Mouse (Mus musculus) heart, postnatal 4 days (tissue): ENCODE results near the gene Adgb. TPM values are rescaled to one million over a fixed set of nuclear protein-coding genes. Genes with fewer than 3 reads are reported as not detected.
"Not testable (repeated sequence)": the region's sequence is repeated elsewhere in the genome, so short reads cannot be mapped to it uniquely, and the experiment has no call there.

Source experiments
- DNase-seq: peaks from one replicate; pipeline ENCODE4 v3.0.0; 2021
- total RNA-seq, 2 experiments: library from RNA; stranded (reverse); gene quantifications; 2 replicates each; pipeline ENCODE4 v1.2.3; 2021

The Adgb gene
- under 1 TPM in 1 of 2 experiments, not detected in 1; 0.16 TPM for total RNA-seq

DNA sequence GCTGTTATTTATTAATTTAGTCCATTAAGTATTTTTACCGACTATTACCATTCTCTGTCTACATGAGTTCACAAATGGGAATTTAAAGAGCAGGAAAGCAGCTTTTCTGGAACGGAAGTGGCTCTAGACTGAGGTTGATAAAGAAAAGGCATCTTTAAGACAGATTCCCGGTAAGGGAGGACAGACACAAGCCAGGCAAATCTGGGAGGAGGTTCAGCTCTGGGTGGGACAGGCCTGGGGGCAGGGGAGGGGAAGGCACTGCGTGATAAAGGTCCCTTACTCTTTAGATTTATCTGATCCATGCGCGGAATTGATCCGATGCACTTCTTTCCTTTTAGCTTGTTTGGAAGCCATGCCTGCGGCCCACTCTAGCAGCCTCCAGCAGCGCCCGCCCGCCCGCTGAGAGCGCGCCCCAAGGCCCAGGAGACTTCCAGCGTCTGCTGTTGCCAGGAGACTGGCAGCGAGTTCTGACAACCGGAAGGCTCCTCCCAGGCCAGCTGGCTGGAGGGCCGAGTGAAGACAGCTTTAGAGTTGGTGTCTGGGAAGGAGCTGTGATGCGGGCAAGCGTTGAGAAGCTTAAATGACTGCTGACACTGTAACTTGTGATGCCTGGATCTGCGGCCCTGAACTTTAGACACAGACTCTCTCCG is at the start of gene Adgb:
Gene Adgb (minus strand): TSS at position 366 of the 650 bp plus-strand sequence.
- DNase-seq, result peak; percentile 77

DNA sequence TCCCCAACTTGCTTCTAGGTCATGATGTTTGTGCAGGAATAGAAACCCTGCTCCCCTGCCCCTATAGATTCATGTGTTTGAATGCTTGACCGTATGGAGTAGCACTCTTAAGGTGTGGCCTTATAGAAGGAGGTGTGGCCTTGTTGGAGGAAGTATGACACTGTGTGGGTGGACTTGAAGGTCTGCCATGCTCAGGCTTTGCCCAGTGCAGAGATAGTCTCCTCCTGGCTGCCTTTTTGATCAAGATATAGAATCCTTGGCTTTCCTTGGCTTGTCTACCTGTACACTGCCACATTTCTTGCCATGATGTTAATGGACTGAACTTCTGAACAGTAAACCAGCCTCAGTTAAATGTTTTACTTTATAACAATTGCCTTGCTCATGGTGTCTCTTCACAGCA is 8.0 kb upstream of the Adgb start:
- no peak for DNase-seq

DNA sequence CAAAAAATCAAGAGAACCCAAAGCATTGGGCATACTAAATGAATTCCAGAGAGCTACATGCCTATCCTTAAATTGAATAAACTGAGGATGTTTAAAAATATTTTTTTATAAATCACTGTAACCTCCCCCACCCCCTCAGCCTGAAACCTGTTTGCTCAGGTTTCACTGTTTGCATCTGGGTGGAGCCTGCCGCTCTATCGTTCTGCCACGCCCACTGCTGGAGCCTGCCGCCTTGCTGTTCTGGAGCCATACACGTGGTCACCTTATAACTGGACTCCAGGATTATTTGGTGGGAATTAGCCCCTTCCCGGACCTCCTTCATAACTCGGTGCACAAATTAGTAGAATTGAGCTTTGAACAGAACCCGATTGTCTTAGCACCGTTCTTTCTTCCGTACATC is 5.3 kb upstream of the Adgb start:
- DNase-seq, result not testable (repeated sequence)

DNA sequence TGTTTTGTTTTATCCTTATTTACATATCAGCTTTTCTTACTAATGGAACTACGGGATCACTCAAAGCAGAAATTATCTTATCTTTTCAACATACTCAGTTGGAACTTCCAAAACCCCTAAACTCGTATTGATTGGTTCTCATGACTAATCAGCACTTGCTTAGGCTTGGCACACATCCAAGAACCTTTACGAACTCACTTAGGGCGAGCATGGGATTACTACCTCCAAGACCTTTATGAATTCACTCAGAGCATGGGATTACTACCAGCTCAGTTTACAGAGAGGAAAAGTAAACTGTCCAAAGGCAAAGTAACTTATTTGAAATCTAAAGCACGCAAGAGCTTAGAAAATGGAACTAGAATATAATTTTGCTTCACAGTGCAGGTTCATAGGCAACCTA is 4.8 kb upstream of the Adgb start:
- DNase-seq, result no peak

DNA sequence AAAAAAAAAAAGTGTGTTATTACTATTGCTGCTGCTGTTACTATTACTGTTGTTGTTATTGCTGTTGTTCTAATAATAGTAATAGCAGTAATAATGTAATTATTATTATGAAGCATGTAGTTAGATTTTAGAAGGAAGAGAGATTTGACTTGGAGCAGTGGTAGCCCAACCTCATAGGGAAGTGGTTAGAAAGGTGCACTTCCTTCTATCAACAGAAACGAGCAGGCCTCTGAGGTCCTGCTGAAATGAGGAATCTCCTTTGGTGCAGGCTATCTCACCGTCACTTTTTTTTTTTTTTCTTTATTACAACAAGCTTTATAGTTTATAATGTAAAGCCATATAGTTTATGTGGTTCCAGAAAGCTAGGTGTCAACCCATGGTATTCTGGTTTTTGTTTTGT is 4.4 kb upstream of the Adgb start:
- DNase-seq, result no peak

DNA sequence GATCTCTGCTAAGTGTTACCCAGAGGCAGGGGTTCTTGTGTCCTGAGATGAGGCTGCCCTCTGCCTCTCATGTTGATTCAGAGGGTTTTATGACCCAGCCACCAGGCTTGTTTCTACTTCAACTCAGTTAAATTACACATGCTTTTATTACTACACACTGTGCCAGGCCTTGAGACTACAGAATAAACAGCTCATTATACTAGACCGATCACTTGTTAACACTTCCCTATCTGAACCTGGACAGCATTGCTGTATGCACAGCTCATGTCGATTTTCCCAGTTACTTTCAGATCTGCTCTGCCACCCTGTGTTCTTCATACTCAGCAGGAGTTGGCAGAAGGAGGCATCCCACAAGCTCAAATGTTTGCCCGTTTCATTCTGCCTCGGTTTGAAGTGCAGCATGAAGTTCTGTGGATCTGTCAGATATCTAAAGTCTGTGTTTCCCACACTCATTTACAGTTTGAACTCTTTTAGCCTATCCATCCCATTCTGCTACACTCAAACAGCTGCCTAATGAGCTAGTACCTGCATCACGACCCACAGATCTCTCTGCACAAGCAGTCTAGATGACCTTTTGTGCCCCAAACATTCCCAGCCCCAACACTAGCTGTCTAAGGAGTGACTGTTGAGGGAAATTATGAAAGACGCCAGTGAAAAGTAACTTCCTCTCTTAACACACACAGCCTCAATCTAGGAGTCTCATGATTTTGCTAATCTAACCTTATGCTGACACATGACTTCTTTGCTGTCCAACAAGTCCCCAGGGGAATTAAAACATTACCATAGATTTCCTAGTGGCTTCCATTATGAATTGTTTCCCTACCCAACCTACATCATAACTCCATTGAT is 3.2 kb downstream of the Adgb start:
- DNase-seq, result no peak

DNA sequence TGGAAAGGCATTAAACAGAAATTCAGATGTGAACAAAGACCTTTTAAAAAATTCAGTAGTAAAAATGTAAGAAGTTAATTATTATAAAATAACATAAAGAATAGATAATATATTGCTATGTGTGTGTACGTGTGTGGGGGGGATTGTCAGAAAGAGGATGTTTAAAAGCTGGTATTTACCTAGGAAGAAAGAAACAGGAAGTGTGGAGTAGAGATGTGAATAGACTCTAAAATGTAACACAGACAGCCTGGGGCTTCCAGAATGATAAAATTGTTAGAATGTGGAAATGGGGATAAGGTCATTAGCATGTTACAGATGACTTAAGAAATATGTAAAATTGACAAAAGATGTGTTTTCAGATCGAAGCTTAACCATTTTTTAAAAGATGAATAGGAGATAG is 12.0 kb downstream of the Adgb start:
- no peak for DNase-seq

DNA sequence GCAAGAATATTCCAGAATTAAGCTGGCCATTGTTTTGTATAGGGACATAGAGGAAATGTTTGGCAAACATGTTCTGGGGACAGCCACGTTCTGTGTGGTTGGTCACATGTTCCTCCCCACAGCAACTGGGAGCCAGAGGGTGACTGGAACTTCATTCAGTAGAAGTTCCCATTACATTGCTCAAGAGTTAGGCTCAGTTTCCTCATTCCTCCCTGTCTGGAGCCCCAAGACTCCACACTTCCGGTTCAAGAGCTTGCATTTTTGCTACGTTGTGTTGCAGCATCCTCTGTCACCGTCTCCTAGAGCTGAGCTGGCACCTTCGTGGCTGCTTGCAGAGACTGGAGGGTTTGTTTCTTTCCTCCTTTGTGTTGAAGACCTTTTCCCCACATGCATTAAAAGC is 15.1 kb downstream of the Adgb start:
- no peak for DNase-seq

DNA sequence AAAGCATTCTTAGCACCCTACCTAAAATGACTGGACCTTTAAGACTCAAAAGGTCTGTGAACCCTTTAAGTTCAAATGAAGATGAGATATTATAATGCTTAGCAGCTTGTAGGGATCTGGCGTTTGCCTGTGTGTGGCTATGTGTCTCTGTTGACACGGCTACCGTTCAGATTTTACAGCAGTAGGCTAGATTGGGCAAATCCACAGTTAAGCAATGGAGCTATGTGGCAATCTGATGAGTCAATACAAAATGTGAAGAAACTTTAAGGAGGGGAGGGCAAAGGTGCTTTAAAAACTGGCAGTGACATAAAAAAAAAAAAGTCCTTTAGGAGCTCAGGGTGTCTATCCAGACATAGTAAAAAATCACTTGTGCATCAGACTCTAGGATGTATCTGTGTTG is 23.1 kb downstream of the Adgb start:
- DNase-seq, result no peak

DNA sequence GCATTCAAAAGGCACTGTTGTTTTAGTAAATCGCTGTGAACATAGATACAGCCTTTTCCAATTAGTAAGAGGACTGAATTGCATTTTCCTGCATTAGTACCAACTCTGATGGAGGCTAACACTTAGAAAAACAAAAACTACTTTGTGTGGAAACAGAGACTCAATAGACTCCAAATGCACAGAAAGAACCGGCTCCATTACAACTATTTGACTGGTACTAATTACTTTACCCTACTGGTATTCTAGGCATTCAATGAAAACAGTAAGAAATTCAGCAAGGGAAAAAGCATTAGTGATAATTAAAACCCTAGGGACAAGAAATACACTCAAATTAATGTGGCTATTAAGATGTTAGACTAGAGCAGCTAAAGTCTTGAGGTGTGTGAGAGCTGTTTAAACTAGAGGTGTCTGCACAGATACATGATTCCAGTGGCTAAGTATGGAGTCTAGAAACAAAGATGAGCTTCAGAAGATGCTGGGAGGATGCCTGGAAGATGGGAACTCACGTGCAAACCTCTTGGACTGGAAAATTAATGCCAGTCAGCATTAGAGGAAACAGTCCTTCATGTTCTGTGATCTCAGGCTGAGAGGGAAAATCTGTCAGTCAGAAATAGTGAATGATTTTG is 27.2 kb downstream of the Adgb start:
- DNase-seq, result no peak

DNA sequence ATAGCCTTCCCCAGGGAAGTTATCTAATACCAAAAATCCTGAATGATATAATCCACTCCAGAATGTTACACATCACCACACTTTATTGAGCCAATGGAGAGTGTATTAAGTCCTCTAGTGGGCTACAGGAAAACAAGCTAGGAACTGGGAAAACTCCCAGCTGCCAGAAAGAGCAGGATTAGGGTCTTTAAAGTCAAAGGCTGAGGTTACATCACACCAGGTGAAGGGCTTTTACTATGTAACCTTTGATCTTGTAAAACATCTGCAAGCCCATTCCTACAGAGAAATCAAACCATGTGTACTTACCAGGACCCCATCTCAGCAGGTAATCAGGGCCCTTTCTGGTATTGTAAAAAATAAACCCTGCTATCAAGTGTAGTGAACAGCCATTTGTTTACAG is 28.6 kb downstream of the Adgb start:
- DNase-seq, result no peak

DNA sequence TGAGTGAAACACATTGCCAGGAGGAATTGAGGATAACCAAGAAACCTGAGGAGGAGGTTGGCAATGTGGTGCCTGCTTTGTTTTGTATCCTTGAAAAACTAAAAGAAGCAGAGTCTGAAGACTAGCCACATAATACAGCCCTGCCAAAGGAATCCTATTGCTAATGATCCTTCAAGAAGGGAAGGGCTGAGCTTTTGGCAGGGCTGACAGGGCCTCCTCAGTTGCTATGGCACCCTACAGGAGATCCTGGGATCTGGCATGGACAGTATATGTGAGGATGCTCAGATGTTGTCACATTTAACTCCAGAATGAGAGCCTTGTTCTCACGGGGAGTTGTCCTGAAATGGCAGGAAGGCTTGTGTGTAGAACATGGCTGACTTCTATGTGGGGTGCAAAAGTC is 37.1 kb downstream of the Adgb start:
- DNase-seq, result no peak

DNA sequence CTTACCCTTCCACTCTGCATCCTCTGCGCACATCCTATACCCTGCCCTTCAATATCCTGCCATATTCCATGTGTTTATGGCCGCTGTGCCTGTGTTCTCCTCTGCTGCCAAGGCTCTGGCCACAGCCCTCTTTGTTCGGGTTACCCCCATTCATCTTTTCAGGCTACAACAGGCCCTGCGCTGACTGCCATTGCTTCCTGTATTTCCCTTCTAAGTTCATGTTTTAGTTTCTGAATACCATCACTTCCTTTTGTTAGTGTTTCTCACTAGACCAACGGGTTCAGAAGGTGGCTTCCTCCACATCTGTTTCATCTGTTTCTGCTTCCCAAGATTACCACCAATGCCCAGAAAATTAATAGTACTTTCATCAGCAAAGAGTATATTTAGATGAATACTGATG is 42.5 kb downstream of the Adgb start:
- no peak for DNase-seq

DNA sequence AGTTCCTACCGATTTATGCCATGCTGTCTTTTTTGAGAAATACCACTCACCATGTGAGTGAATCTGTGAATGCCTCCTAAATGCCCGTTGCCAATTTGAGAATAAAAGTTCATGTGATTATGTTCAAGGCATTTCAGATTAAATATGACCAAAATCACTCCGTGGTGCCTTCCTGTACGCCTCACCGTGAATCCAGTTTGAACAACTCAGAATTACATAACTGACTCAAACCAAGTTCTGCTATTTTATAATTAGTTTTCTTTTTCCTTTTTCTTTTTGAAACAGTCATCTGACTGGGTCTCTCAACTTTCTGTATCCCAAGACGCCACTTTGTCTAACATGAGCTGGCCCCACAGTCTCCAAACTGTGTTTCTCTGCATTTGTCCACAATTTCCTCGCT is 43.1 kb downstream of the Adgb start:
- no peak for DNase-seq

DNA sequence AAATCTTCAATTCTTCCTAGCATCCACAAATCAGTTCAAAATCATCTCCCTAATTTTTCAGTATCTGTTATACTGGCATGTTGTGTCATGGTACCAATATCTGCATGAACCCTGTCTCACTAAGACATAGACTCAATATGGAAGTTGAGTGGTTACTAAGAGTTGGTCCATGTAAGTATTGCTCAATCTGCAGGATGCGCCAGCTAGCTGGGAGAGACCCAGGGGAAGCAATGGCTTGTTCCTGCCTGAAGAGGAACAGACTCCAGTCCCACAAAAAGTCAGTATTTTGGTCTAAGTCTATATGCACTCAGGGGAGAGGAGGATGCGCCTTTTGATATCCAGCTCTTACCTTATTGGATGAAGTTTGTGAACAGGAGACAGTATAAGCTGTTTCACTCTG is 47.7 kb downstream of the Adgb start:
- no peak for DNase-seq

DNA sequence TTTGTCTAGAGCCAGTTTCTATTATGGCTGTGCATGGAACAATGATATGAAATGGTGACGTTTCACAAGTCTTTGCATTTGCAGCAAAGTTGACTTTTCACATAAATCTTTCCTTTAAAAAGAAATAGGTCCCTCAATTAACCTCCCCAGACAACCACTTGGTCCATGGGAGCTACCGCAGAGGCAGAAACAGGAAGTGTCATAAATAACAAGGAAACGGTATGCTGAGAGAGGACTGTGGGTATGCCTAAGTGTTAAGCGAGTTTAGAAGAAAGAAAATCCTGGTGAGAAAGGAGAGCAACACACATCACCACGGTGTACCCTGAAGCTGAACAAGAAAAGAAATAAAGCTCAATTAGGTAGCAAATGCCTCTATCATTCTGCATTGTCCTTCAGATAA is 61.1 kb downstream of the Adgb start:
- no peak for DNase-seq

DNA sequence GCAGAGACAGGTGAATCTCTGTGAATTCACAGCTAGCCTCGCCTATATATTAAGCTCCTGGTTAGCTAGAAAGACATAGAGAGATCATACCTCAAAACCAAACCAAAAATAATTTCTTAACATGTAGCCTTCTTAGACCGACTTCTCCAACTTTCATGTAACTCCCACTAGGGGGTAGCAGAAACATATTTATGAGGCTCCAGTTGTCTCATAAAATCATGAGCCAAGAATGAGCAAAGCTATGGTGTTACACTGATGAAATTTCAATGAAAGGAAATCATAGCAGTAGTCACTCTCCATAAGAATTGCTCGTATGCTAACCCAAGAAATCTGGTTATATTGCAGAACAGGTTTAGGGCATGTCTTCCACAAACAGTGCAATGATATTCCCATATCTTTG is 64.0 kb downstream of the Adgb start:
- no peak for DNase-seq

DNA sequence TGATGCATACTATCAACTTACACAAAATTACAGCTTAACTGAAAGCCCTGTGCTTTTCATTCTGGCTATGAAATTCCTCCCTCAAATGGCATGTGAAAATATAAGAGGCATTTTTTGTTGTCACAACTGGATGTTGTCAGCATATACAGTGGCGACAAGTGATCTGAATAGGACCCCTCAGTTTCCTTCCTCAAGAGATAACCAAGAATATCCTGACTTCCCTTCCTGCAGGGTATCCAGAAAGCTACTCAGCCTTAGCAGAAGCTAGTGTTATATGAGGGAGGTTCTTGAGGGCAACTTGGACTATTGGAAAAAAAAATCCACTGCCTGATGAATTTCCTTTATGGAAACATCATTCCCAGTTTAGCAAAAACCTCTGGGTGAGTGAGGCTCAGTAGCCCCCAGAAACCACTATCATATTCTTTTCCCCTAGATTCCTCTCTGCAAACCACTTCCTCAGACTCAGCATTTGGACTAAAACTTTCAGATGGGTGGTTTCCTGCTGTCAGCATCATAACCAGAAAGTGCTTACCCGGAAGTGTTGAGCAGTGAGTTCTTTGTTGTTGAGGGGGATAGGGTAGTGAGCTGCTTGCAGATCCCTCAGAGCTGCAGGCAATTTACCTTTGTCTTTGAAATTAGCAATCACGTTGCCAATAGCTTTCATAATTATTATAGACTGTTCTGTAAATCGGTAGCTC is 76.2 kb downstream of the Adgb start:
- no peak for DNase-seq

DNA sequence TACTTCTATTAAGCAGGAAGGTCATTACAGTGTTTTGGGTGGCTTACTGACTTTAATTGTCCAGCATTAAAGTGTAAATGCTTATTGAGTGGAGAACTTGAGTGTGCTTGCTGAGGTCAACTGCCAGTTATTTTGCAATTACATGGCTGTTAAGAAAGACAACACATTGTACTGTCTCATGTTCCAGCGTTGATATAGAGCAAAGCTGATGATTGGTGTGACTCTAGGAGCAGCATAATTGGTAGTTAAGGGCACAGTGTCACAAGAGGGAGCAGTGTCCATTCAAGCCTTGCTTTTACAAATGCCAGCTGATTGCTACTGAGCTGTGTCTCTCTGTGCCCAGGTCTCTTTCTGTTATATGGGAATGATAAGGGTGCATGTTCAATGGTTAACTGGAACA is 97.5 kb downstream of the Adgb start:
- no peak for DNase-seq

DNA sequence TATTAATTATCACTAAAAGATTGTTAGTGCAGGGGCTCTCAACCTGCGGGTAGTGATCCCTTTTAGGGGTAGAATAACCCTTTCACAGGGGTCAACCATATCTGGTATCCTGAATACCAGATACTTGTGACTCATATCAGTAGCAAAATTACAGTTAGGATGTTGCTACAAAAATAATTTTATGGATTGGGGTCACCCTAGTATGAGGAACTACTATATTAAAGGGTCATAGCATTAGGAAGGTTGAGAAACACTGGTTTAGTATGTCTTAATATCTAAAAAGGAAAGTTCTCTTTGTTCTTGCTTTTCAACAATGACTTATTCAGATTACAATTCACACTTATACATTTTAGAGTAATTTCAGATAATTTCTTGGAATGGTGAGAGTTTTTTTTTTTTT is 108.1 kb downstream of the Adgb start:
- DNase-seq, result no peak

DNA sequence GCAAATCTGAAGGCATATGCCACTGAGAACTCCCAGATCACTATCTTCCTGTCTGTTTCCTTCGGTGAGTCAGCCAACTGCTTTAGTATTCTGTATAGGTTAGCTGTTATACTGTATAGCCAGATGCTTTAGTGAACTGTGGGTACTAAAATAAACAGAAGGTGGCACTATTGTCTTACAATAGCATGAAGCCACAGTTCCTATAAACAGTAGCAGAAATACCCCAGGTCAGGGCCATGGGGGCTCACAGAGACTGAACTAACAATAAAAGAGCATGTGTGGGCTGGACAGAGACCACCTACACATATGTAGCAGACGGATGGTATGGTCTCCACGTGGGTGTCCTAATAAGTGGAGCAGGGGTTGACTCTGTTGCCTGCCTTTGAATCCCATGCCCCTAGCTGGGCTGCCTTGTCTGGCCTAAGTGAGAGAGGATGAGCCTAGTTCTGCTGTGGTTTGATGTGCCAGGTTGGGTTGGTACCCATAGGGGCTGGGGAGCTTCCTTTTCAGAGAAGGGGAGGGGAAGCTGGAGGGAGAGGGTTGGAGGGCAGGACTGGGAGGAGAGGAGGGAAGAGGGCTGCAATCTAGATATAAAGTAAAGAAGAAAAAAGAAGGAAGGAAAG is 116.4 kb downstream of the Adgb start:
- DNase-seq, result no peak

DNA sequence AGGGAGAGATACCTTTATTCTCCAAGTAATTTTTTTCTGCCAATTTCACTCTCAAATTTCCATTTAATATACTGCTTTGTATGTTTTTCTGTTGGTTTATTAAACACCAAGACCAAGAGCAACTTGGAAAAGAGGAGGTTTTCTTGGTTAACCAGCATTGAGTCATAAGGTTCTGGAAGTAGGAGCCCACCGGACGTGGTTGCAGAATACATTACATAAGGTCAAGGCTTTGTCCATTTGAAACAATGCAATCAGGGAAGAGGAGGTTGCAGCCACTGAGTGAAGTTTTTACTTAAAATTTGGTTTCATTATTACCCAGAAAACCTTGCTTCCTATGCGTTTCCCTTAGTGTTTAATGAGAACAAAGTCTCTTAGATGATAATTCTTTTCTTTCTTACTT is 119.9 kb downstream of the Adgb start:
- DNase-seq, result no peak

DNA sequence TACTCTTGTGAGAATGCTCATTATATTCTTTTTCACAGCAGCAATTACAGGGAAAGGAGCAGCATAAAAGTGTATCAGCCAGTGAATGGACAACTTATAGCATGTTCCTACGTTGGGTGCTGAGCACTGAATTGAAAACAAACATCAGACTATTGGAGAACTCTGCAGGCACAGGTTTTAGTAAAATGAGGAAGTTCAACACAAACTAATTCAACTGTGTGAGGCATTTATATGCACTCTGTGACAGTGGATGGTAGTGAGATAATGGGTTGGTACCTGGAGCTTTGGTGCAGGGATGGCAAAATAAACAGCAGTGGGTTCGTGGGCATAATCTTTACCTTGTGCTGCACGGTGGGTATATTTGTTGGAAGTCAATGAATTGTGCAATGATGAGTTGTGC is 121.6 kb downstream of the Adgb start:
- DNase-seq, result no peak
